Mouse (Mus musculus): ENCODE data around the gene Dmbx1.

Gene Dmbx1

DNA sequence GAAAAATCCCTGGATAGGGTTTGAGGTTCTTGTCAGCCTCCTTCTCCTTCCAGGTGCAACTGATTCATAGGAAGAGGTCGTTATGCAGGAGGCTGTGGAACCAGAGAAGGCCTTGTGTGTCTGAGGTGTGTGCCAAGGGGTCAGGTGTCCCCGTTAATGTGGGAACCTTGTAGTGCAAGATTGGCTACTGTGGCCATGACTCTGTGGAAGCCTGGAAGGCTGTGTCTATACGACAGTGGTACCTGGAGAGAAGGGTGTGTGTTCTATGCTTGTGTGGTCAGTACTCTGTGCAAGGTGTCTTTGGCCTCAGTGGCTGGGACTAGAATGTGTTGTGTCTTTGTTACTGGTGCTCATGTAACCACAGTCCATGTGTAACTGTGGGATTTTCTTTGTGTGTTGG is 955 bp upstream of the Dmbx1 start:
- no peak for DNase-seq (ENCODE audit: low spot score)

DNA sequence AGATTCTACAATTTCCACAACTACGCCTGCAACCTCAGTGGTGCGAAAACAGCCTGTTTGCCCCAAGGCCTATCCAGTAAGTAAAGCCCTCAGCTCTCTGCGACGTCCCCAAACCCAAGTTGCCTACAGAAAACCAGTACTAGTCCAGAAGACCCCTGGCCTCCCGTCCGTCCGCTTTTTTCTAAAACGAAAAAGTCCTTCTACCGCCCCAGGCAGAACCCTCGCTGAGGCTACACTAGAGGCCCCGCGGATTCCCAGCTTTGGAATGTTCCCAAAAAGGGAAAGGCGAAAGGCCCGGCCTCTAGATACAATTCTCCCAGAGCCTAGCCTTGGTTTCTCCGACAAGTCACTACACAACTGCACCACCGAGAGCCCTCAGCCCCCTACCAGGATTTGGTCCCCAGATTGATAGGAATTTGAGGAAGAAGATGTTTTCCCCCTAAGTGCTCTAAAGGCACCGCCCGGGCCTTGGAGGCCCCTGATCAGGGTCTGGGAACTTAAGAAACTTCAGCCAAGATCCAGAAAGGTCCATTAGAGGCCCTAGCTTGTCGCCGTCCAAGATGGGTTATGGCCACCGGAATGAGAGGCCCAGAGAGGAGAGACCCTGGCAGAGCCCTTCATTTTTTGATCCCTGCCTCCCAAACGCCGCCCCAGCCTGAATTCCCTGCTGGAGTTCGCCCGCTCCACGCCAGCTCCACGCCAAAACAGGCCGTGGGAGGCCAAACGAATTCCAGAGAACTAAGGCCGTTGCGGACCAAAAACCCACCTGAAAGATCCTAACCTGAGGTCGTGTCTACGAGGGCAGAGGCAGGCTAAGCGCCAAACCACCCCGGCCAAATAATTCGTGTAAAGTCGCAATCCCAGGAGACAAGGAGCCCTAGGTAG is 1.2 kb downstream of the Dmbx1 start:
- no peak for DNase-seq (ENCODE audit: low spot score)

DNA sequence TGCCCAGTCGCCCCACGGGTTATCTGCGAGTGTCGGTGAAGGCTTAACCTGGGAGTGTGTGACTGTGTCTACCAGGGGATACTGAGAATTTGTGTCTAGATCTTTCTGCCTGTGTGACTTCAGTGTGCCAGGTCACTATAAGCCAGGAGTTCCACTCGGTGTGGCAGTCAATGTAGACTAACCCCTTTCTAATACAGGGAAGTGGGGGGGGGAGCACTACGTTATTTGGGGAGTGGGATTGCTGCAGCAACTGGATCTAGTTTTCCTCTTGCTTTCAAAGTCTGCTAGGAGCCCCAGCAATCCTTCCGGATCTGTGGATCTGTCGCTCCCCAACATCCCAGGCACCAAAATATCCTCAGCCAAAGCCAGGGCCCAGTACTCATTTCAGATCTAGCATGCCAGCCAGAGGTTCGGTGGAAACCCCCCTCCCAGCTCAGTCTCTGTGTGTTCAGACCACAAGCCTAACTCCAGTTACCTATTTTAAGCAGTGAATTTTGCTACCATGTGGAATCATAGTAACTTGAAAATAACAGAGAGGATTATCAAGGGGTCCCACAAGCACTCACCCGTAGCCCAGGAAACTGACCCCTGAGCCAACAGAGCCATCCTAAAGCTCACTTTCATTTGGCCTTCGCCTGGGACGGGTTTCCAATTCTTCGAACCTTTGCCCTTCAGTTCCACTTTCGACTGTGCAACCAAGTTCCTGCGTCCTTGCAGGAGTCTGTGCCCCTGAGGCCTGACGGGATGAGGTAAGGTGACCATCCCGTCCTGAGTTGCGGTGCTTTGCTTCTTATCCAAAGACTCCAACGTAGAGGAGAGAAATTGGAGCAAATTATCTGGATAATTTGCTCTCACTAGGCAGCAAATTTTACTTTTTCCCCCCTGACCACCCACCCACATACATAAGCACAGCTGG is 2.4 kb downstream of the Dmbx1 start:
- DNase-seq (ENCODE audit: low spot score): no peak

DNA sequence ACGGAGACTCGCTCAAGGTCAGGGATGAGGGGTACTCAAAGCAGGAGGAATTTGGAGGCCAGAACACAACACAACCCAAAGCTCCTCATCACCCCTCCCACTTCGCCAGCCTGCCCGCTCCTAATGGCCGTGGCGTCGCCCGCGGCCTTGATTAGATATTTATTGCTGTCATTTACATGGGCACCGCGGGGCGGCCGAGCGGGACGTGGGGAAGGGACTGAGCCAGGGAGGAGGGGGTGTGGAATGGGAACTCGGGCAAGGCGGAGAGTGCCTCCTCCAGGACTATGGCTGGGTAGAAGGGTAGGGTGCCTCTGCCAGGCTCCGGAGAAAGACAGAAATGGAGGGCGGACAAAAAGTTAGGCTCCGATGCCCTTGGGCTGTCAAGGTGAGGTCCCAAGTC is 3.1 kb downstream of the Dmbx1 start:
- DNase-seq (ENCODE audit: low spot score): no peak

DNA sequence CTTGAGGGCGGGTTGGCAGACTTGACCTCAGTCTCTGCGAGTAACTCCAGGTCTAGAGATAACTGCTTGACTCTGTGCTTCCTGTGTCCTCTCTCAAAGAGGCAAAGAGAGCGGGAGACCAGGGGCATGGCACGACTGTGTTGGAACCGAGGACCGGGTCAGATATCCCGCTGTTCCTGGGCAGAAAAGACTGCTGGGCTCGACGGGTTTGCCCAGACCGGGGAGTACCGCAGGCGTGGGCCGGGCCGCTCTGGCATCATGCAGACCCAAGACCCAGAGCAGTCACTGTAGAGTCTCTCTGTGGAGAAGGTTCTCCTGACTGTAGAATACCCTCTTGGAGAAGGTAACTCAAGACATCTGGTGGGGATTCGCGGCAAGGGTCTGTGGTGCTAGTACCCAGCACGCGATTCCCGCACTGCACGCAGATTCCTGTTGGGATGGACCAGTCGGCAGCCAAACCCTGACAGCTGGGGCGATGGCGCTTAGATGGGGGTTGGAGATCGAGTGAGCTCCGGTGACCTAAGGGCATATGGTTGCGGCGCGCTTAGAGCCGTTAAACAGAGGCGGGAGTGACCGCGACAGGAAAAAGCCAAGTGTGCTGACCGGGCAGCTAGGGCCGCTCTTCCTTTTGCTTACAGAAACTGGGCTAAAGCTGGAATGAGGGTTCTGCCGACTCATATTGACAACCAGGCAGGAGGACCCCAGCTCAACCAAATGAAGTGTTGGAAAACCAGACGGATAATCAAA is 3.7 kb downstream of the Dmbx1 start:
- DNase-seq (ENCODE audit: low spot score): no peak

DNA sequence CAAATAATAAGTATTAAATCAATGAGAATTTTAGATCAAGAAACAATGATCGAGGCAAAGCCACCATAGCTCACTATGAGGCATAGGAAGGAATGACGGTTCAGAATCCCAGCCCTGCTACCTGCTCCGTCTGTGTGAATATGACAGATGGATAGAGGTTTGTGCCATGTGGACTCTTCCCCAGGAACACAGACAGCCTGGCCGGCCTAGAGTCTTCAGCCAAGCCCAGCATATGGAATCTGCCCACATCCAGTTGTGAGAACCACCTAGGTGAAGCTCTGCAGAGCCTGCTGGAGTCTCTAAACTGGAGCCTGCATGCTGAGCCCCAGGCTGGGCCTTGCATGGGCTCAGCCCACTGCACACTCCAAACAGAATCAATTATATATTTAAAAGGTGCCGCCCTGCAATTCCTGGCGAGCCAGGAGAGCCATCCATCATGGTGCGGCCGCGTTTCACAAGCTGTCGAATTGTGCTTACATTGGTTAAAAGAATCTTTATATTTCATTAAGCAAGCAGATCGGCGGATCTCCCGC is 8.1 kb downstream of the Dmbx1 start:
- DNase-seq (ENCODE audit: low spot score): no peak

DNA sequence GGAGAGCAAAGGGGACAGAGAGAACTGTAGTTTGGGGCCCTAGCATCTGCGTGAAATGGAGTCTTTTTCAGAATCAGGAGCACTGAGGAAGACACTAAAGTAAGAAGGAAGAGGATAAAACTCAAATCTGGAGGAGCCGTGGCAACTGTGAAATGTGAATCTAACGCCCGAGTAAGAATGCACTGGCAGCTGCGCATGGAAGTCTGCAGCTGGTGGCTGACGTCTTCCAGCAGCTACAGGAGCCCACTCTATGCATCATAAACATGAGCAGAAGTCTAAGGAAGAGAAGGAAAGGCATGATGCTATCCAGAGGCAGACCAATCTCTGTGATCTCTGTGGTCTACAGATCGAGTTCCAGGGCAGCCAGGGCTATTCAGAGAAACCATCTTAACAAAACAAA is 12.1 kb downstream of the Dmbx1 start:
- DNase-seq (ENCODE audit: low spot score): no peak

DNA sequence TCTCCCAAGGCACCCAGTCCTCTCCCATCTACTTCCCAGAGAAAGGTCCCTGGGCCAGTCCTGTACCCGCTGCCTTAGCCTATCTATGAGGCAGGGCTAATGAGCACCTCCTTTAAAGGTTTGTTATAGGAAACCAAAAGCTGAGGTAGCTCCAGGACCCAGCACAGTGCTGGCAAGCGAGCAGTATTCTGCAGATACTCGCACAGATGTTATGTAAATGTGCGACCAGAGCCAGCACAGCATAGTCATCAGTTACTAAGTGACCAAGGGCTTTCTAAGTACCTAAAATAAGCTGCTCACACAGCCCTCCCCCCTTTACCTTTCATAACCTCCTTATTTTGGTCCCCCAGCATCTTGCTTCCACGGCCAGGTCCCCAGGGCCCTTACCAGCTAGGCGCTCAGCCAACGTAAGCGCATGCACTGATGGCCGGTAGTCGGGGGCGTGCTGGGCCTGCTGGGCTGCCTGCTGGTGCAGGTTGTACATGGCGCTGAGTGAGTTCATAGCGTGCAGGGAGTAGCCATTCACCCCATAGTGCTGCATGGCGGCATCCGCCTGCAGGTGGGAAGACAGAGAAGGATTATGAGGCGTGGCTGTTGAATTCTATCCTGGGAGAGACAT is 16.4 kb downstream of the Dmbx1 start:
- no peak for DNase-seq (ENCODE audit: low spot score)

DNA sequence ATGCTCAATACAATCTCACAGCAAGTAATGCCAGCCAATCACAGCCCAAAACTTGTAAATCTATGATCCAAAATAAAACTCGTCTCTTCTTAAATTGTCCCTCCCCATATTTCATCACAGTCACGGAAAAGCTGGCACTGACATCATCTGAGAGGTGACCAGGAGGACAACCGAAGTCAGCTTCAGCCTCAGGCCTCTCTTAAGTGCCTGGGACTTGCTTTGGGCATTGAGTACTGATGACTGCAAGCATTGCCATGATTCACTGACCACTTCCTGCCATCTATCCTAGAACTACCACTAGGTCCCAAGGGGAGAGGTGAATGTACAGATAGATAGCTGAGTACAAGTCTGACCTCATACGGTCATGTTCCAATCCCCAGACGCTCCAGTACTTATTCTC is 17.0 kb downstream of the Dmbx1 start:
- DNase-seq (ENCODE audit: low spot score): no peak

DNA sequence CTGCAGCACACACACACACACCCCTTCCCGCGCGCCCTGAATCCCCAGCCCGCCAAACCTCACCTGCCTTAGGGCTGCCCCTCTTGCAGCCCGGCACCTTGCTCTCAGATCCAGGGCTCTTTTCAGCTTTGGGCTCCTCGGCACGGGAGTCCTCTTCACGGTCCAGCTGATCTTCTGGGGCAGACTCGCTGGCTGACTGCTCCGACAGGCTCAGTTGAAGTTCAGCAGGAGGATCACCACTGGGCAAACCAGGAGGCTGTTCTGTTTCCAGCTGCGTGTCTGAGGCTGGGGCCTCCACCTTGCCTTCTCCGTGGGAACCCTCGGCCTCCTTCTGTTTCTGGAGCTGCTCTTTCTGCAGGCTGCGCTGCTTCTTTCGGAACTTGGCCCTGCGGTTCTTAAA is 19.8 kb downstream of the Dmbx1 start:
- no peak for DNase-seq (ENCODE audit: low spot score)

DNA sequence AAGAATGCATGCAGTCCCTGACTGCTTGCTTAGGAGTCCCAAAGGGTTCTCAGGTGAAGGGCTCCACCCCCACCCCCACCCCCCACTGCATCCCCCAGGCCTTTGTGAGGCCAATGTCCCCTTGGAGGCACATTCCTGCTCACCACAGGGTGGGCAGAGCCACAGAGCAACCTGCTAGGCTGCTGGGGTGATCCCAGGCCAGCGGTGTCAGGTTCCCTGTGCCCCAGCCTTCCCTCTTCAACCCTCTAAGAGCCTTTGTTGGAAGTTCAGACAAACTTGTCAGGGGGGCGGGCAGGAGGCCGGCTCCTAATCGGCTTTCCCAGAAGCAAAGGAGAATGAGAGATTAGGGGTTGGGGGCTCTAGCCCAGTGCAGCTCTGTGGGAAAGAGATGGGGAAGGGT is 28.1 kb downstream of the Dmbx1 start:
- no peak for DNase-seq (ENCODE audit: low spot score)

DNA sequence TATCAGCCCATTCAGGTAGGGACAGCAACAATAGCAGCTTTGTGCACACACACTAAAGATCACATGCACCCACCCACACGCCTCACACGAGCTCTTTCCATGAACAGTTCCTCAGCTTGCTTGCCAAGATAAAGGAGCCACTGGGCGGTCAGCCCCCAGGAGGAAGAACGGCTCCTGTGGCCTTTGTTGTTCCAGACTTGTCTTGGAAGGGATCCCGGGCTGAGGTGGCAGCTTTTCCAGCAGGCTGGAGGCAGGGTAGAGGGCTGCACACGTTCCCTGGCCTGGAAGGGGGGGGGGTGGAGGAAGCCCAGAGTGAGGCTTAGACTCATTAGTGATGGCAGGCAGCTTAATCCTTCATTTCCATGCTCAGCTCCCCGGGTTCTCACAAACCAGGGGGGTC is 31.1 kb downstream of the Dmbx1 start:
- no peak for DNase-seq (ENCODE audit: low spot score)

DNA sequence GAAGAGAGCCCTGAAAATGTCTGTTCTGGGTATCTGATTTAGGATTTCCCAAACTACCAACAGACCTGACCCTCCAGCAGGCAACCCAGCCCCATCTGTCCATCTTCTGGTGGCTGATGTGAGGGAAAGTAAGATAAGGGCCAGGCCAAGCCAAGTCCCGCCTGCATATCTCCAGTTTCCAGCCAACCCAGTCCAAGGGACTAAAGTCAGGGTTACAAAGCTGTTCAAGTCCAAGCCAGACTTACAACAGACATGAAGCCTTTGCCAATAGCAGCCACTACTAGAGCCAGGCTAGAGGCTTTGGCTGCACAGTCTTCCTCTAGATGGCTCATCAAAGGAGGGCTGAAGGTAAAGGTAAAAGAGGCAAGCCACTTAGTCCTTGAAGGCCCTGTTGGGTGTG is 31.7 kb downstream of the Dmbx1 start:
- DNase-seq (ENCODE audit: low spot score): no peak

DNA sequence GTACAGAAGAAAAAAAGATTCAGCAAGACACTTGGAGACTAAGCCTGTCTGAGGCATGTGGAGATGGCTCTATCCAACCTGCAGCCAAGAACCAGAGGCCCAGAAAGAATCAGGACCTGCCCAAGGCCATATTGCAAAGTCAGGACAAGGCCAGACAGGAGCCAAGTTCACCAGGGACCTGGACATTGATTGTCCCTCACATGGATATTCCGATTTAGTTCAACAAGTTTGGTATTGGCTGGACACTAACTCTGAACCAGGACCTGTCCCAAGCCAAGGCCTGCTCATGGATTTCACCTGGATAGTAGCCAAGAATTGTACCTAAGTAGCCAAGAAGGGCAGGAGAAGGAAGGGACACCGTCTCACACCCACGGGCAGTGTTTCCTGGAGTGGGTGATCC is 32.9 kb downstream of the Dmbx1 start:
- no peak for DNase-seq (ENCODE audit: low spot score)

DNA sequence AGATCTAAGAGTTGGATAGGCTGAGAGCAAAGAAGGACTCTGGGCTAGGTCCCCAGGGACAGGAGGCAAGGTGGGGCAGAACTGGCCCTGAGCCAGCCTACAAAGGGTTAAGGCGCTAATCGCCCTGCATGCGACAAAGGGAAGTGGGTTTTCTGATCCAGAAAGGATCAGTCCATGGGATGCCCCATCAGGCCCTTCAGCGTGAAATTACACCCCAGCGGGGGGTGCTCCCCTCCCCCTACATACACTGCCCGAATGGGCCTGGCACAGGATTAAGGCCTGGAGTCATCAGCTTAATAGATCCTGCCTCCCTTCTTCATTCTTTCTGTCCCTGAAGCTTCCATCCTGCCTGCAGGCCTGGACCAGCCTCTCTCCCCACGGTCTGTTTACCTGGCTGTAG is 34.0 kb downstream of the Dmbx1 start:
- DNase-seq (ENCODE audit: low spot score): no peak

DNA sequence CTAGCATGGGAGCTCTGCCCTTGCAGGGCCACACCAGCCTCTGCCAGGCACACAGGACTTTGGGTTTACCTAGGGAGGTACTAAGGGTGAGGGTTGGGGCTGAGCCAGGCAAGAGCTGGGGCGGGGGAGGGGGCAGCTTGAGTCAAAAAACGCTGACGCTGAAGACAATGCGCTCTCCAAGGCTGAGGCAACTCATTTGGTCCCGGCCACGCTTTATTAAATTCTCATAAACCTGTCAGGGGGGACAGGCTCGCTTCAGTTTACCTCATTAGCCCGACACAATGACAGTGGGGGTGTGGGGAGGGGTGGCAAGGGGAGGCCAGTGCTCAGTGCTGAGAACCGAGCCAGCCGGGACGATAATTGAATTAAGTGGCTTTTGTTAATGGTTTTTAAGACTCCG is 35.4 kb downstream of the Dmbx1 start:
- no peak for DNase-seq (ENCODE audit: low spot score)

DNA sequence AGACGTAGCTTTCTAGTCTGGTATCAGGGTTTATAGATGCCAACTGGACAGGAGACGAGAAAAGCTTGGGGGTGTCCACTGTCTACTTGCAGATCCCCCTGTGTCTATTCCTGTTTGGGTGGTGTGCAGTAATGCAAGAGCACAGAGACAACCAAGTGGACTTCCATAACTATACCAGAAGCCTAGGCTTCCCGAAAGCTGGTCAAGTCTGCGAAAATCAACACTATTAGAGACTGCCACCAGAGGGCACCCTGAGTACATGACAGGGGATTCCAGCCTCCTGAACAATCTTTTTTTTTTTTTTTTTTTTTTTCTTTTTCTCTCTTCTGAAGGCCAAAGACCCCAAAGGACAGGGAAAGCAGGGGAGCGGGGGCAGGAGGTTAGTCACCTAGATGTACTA is 36.9 kb downstream of the Dmbx1 start:
- DNase-seq (ENCODE audit: low spot score): peak; percentile 51

DNA sequence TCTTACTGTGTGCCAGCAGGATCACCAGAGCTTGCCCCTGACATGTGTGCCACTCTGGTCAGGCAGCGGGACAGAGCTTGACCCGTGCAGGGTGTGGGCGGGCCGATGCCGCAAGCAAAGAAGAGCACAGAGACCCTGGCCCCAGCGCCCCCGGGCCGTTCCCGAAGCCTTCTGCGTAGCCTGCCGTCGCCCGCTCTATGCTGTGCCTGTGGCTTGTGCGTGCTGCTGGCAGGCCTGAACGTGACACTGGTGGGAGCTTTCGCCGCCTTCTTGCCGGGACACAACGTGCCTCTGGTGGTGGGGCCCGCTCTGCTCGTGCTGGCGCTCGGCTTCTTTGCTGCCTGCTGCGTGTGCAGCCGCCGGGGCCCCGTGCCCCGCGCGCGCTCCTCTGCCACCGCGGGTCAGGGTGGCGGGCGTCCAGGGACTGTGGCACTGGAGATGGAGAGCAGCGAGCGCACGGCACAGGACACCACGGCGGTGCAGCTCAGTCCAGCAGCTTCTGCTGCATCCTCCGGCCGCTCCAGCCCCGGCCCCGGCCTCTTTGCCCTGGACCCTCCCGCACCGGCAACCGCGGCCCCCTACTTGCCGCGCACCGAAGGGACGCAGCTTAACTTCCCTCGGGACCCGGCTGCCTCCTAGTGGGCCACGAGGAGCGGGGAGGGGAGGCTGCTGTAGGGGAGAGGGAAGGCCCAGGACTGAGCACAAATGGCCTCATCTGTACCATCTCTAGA is 41.7 kb downstream of the Dmbx1 start:
- DNase-seq (ENCODE audit: low spot score): no peak

DNA sequence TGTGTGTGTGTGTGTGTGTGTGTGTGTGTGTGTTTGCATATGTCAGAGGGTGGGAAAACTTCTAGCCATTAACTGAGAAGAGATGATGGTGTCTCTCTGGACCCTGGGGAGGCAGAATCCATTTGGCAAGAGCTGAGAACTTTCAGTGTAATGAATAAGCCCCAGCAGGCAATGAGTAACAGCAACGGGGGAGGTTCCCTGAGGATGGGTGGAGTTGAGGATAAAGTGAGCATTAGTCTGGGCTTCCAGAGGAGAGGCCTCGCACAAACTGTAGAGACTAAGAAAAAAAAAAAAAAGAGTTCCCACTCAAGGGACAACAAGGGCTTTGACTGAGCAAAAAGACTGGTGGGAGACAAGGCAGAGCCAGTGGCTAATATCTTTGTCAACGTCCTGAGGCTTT is 45.4 kb downstream of the Dmbx1 start:
- no peak for DNase-seq (ENCODE audit: low spot score)

DNA sequence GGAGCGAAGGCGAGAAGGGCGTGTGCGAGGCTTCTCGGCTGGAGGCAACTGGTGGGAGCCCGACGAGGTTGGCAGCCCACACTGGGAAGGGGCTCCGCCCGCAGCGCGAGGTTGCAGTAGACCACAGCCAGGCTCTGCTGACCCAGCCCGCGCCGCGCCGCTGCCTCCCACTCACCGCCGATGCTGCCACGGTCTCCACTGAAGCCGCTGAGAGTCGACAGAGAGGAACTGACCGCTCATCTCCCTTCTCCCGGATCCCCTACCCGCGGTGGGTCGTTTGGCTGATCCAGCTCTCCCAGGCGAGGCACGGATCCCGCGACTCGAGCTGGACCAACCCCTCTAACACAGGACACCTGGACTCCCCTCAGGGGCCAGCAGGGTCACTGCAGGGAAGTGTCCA is 49.2 kb downstream of the Dmbx1 start, which contains the start of gene 6430628N08Rik:
Gene 6430628N08Rik, plus strand, starts transcription at position 113 of the 400 bp plus-strand sequence.
- no peak for DNase-seq (ENCODE audit: low spot score)

DNA sequence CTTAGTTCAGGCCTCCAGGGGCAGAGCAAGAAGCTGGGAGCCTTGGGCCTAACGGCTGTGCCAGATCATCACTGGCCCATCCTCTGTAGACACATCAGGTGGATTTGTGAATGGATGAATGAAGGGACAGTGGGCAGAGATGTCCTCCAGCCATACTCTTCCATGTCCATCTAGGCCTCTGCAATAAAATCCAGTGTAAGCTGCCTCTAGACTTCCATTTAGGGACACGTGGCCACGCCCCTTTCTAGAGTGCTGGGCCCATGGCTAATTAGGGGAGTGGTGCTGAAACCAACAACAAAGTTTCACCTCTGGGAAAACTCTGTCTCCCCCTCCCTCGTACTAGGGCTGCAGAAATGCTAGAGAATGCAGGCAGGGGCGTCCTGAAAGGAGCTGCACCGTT is 49.7 kb downstream of the Dmbx1 start:
- DNase-seq (ENCODE audit: low spot score): no peak
